Mouse (Mus musculus) kidney, postnatal 4 days (tissue): Measurements from ENCODE around the gene G2e3.

Experiments used
- DNase-seq, 2 experiments: peaks; one replicate each; pipeline ENCODE4 v3.0.0; 2021; ENCODE audit warnings: mixed read lengths in 2 of 2

Gene G2e3

DNA sequence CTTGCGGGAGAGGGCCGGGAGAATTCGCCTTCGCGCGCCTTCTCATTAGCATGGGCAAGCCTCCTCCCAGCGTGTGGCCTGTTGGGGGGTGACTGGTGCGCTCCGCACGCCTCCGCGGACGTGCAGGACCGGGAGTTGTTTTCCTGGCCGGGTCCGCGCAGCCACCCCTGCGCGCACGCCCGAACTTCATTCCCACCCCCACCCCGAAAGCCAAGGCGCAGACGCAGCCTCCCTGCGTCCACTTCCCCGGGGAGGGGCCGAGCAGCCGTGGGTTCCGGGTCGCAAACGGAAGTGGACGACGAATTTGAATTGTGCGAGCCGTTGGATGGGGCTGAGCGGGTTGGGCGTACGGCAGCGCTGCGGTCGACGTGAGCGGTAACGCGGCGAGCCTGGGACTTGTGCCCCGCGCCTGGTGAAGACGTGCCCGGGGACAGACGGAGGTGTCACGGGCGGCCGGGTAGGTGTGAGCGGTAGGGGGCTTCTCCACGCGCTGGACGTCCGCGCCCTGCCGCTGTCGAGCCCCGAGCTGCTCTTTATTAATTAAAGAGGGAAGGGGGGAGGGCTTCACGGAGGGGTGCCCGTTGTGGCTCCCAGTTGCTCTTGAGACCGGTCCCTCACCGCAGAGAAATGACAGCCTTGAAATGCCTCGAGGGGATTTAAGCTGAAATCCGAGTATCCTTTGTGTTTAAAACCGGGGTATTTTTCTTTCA lies at the start of gene G2e3:
TSS of gene G2e3 (plus strand) at position 74 of the 710 bp plus-strand sequence.
- DNase-seq: peak; percentile 89 to 94

GRCm38 (mm10) chr12:51323604-51324003 lies 24.3 kb upstream of the G2e3 start:
- no peak for DNase-seq

DNA sequence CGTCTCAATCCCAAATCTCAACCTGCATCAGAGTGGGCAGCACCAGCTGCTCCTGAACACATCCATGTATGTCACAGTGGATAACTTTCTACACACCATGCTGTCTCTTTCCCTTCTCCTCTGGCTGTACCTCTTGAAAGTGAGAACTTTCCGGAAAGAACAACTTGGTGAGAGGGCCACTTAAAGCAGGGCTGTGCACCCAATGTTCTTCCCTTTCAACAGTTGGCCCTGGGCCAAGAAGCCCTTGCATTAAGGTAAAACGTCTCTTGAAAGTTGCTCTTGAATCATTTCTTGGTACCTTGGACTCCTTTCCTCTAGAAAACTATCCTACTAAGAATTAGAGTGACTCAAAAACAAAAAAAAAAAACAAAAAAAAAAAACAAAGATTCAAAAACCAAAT lies 21.0 kb upstream of the G2e3 start:
- DNase-seq: no peak

GRCm38 (mm10) chr12:51337014-51337413 lies 10.8 kb upstream of the G2e3 start:
- no peak for DNase-seq

- peak; percentile 45 to 48 for DNase-seq
These were observed 1.7 kb upstream of the G2e3 start for GRCm38 (mm10) chr12:51346121-51346520.

DNA sequence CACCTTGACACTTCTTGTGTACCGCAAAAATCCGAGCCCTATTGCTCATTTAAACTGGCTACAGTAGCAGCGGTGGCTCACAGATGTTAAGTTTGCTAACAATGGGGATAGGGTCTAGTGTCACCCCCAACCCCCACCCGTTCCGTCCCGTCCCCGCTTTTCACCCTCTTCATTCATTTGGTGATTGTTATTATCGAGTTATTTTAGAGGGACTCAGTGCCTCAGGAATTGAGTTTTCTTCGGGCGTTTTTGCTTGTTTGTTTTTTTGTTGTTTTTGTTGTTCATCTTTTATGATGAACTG lies 787 bp downstream of the G2e3 start:
- peak in 1 of 2 experiments; percentile 8 for DNase-seq

DNA sequence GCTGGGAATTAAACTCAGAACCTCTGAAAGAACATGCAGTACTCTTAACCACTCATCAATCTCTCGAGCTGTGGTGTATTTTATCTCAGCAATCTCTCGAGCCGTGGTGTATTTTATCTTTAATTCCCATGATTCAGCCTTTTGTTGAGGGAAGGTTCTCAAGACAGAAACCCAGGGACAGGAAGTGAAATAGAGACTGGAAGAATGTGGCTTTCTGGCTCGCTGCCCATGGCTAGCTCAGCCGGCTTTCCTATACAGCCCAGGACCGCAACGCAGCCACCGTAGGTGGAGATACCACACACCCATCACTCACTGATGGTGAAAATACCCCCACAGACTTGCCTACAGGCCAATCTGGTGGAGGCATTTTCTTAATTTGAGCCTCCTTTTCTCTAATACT lies 7.4 kb downstream of the G2e3 start:
- DNase-seq: peak; percentile 9 to 26

DNA sequence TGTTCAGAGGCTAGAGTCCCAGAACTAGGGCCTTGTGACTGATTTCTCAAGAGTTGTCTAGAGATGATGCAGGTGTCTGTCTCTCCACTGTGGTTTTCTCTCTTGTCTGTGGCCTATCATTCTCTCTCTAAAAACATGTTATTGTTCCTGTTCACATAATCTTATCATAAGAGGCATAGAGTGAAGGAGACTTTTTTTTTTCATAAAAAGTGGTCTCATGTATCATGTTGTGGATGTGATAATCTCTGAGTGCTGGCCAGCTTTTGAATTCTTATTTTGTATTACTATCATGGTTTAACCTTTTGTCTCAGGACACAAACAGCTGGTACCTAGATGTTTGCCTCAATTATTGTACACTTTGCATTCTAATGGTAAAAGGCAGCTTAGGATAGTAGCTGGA lies 13.4 kb downstream of the G2e3 start:
- DNase-seq: no peak

DNA sequence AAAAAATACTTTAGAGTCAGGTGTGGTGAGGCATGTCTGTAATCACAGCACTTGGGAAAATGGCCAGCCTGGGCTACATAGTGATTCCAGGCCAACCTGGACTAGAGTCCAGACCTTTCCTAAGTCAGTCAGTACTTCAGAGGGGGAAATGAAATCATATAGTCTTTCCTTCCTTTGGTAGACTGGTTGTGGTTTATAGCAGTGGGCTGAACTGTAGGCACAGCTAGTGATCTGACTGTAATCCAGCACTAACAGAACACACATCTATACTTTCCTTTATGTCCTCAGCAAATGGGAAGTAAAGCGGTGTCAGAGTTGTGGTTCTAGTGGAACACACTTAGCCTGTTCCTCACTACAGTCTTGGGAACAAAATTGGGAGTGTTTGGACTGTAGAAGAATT lies 15.0 kb downstream of the G2e3 start:
- DNase-seq: no peak

DNA sequence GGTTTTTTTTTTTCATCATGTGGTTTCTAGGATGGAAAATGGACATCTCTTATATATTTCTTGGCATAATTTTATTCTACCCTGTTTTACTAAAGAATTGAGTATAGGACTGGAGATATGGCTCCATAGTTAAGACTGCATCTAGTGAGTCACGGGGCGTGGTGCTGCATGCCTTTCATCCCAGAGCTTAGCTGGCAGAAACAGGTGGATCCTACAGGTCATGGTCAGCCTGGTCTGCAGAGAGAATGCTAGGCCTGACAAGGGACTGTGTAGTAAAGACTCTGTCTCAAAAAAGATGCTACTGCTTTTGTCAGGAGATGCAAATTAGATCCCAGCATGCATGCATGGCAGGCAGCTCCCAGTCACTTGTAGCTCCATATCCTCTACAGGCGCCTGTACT lies 20.6 kb downstream of the G2e3 start:
- no peak for DNase-seq

GRCm38 (mm10) chr12:51377003-51377887 lies 29.4 kb downstream of the G2e3 start, which contains the start of gene Scfd1:
Gene Scfd1, plus strand, starts transcription at chr12:51377510.
- peak; percentile 94 to 96 for DNase-seq

- no peak for DNase-seq
These were observed 30.0 kb downstream of the G2e3 start for GRCm38 (mm10) chr12:51377888-51378190.

GRCm38 (mm10) chr12:51399871-51400270 lies 52.0 kb downstream of the G2e3 start:
- no peak for DNase-seq

GRCm38 (mm10) chr12:51402060-51402698 lies 54.3 kb downstream of the G2e3 start:
- DNase-seq: peak; percentile 19 to 29

- no peak for DNase-seq
These were observed 56.2 kb downstream of the G2e3 start for GRCm38 (mm10) chr12:51403987-51404586.

DNA sequence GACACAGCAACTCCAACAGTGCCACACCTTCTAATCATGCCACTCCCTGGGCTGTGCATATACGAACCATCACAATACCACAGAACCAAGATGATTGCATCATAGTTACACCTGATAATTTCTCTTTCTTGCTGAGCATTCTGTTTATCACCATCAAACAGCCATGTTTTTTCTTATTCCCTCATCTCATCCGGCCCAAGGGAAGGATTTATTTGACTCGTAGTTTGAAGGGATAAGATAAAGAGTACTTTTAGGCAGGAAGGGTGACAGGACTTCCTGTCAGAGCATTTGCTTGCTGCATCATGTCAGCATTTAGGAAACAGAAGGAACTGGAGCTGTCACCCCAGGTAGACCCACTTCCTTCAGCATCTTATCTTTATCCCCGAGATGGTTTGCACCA lies 63.5 kb downstream of the G2e3 start:
- no peak for DNase-seq
